Mouse (Mus musculus) heart, postnatal 10 days (tissue): ENCODE measurements at regions not wholly inside any gene's neighbourhood (a gene's known extent, or its start where the extent isn't known, plus 50 kb on each side); places are given as distances from the start of the nearest gene placed in this dataset.
A peak's percentile ranks its signal among the peaks of the same experiment; 100 is the strongest.
"Not testable (repeated sequence)": the region's sequence is repeated elsewhere in the genome, so short reads cannot be mapped to it uniquely, and the experiment has no call there.

ENCODE experiments used
- DNase-seq, 2 experiments: peaks; one replicate each; pipeline ENCODE4 v3.0.0; 2021
- intact Hi-C: fragments of 180-260 bp; cut with DNase I; formaldehyde crosslinking; loops from one replicate; pipeline ENCODE4 v1.15.1; 2025

- intact Hi-C loops: no loop called here
- no peak for DNase-seq
Measured at GRCm38 (mm10) chr13:85988633-85989032, 58.1 kb downstream of the Cox7c start.

DNA sequence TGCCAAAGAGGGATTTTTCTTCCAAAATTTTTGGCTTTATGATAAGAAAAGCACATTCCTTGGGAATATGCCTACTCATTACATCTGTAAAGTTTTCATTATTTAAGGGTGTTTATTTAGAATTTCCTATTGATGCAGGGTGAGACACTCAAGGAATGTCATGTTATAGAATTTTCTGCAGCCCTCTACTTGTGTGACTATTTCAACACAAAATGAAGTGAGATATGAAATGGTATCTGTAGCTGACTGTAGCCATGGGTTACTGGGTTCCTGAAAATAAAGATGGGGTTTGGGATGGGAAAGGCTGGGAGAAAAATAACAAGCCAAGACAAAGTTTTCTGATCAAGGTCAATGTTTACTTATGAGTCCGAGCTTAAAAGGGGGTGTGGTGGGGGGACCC is 64.6 kb downstream of the Cox7c start:
- intact Hi-C loops: no loop called here
- DNase-seq: no peak

DNA sequence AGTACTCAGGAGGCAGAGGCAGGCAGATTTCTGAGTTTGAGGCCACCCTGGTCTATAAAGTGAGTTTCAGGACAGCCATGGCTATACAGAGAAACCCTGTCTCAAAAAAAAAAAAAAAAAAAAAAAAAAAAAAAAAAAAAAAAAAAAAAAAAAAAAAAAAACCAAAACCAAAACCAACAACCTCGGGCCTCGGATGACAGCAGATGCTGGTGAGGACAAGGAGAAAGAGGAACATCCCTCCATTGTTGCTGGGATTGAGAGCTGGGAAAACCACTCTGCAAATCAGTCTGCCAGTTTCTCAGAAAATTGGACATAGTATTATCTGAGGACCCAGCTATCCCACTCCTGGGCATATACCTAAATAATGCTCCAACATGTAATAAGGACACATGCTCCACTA is 82.7 kb downstream of the Cox7c start:
- intact Hi-C loops, DNase-seq: not testable (repeated sequence)

DNA sequence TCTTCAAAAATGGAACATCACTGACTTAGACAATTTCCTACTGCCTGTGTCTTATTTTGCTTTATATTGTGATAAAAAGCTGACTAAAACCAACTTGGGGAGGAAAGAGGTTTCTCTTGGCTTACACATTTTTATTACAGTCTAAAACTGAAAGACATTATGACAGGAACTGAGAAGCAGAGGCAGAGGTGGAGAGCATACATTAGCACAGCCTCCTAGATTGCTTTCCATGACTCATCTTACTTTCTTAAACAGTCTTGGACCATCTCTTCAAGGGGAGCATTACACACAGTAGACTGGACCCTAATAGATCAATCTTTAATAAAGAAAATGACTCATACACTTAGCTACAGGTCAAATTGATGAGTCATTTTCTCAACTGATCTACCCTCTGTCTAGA is 91.4 kb downstream of the Cox7c start:
- intact Hi-C loops: no loop called here
- DNase-seq: no peak

DNA sequence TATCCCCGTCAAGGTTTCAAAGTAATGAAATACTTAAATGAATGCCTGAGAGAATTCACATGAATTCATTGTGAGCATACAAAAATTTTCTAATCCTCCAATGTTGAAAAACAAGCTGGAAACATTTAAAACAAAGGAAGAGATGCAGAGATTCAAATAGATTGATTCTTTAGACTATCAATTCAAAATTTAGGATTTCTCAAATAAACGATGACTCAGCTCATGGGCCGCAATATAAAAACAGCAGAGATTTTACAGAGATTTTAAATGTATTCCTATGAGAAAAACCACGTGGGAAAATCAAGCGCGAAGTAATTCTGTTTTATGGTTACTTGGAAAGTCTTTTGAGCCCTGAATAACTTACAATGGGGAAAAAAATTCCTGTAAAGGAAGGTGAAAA is 93.8 kb downstream of the Cox7c start:
- intact Hi-C loops: no loop called here
- no peak for DNase-seq

DNA sequence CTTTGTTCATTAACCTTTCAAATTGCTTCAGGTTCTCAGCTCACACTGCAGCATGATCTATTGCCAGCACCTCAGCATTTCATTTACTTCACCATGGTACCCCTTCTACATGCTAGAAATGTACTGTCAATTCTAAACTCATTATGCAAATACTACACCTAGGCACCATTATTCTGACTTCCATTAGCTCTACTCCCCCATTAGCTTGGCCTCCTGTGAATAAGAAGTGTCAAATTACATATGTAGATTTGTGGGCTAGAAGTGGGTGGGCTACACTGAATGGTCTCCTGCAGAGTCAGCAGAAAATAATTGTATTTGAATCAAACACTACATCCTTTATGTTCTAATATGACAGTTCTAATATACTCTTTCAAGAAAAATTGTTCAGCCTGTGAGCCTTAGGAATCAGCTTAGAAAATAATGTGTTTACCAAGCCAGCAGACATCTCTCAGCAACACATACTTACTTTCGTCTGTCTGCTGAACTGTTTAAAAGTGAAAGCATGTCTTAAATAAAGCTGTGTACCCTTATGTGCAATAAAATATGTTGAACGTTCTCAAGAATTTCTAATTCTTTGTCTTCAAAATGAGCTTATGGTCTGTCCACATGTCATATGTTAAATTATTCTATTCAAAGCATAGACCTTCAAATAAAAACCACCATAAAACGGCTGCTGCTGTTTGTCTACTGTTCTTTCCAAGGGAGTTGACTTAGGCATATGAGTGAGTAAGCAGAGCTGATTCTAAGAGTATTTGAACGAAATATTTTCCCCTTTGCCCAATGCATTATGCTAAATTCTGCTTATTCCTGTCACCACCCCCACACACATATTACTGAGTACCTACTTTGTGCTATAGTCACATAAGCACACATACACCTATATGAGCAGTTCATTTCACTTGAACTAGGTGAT is 119.6 kb downstream of the Cox7c start:
- no peak for DNase-seq
- intact Hi-C loops: no loop called here

DNA sequence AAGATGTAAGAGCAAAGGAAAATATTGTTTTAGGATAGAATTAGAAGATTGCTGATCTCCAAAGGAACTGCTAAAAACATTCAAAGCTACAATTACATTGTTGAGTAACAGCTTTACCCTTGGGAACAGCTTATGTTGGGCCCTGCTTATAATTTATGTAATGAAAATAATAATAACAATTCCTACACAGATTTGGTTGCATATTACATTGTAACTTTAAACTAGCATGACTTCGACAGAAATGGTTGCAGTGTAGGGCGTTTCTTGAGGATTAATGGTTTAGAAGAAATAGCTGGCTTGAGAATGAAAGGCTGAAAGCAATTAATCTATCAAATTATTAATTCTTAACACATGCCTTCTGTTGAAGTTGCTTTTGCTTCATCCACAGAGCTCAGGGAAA is 120.4 kb downstream of the Cox7c start:
- intact Hi-C loops: no loop called here
- no peak for DNase-seq

GRCm38 (mm10) chr13:85922696-85923095 is 124.0 kb downstream of the Cox7c start:
- no peak for DNase-seq
- intact Hi-C loops: no loop called here

DNA sequence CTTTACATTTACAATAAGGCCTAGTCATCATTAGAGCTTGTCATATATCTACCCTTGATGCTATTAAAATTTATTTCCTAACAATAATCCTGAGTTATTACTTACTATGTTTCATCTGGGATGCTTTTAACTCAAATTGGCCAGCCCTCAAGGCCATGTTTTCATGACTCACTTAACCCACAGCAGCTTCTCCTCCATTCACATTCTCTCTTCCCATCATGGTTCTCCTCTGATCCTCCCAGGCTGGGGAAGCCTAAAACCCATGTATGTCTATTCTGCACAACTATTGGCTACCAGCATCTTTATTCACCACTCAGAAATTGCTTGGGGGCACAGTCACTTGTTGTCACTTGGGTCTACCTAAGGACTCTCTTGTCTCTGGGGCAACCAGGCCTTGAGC is 144.9 kb downstream of the Cox7c start:
- intact Hi-C loops: no loop called here
- DNase-seq: no peak

GRCm38 (mm10) chr13:85897656-85898055 is 149.0 kb downstream of the Cox7c start:
- peak in 1 of 2 experiments; percentile 4 for DNase-seq
- intact Hi-C loops: no loop called here

- intact Hi-C loops: no loop called here
- DNase-seq: no peak
Measured at GRCm38 (mm10) chr13:85895141-85895540, 151.6 kb downstream of the Cox7c start.

DNA sequence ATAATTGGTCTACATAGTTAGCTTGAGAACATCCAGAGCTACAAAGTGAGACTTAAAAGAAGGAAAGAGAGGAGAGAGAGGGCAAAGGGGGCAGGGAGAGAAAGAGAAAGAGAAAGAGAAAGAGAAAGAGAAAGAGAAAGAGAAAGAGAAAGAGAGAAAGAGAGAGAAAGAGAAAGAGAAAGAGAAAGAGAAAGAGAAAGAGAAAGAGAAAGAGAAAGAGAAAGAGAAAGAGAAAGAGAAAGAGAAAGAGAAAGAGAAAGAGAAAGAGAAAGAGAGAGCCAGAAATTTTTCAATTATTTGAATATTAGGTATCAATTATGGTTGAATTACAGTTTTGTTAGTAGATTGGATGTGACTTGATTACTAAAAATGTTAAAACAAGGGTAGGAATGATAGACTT is 156.9 kb downstream of the Cox7c start:
- DNase-seq: not testable (repeated sequence)

GRCm38 (mm10) chr13:85882817-85883216 is 163.9 kb downstream of the Cox7c start:
- intact Hi-C loops: loop anchor here (1.0 kb wide), 1 partner anchor 9 kb away; no protein-coding TSS in a partner anchor
- DNase-seq: no peak

More for the DNA sequence above, 156.9 kb downstream of the Cox7c start:
- intact Hi-C loops: not testable (repeated sequence)

DNA sequence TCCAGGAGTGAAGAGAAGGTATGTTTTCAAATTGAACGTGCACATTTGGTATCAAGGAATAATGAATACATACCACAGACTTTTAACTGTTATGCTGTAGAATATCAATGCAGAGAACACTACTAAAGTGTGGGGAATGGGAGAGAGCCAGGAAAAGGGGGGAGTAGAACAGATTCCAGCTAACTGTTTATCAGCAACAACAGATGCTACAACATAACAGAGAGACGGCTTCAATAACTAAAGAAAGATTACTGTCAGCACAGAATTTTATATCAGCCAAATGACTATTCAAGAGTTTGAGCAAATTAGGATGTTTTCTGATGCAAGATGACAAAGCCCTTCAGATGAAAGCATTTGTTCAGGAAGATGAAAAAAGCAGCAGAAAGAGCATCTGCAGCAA is 183.0 kb downstream of the Cox7c start:
- intact Hi-C loops: no loop called here
- no peak for DNase-seq

DNA sequence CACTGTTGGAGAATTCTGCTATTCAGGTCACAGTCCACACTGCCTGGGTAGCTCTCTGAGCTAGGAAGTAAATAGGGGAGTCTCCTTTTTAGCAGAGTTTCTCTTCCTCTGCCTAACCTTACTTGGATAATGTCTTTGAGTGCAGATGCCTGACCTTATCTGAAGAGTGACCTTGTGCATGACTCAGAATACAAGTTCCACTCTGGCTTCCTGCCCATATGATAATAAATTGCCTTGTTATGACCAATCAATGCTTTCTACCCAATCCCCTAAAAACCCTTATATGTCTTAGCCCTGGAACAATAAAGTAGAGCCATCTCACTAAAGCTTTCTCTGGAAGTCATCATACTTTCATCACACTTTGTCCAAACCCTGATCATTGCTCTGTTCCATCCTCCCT is 198.4 kb downstream of the Cox7c start:
- no peak for DNase-seq
- intact Hi-C loops: no loop called here

DNA sequence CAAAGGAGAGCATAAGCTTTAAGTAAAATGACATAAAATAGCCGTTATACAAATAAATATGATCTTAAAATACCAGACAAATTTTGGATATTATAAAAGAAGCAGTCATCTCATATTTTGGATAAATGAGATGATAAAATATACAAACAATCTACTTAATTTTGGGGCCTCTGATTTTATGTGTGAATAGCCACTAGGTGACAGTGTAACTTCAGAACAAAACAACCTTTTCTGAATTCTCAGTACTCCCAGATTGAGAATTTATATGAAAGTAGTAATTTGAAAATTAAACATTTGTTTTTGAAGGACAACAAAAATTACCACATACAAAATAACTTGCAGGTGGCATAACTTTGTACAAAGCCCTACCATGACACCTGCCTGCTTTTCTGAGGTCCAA is 216.8 kb downstream of the Cox7c start:
- intact Hi-C loops: no loop called here
- DNase-seq: no peak
